Mouse (Mus musculus) embryonic facial prominence, embryonic 11.5 days (tissue): ENCODE results near the gene Crim1. TPM values are rescaled to one million over a fixed set of nuclear protein-coding genes. Genes with fewer than 3 reads are reported as not detected.

Experiments
- ATAC-seq: fragments of 200-750 bp; cut with Nextera tagmentation; replicated peaks from 2 replicates; pipeline ENCODE4 v1.8.0; 2017; ENCODE audit warnings: low read depth; ENCODE audit not compliant: insufficient number of reproducible peaks, low FRiP score, low TSS enrichment
- DNase-seq: peaks from one replicate; pipeline ENCODE4 v3.0.0-alpha.2; 2015; ENCODE audit warnings: low spot score
- H3K27ac ChIP-seq: fragments of 300-500 bp; sonication (generic); replicated peaks from 2 replicates; pipeline ENCODE4 v1.5.1; 2014; ENCODE audit warnings: mild to moderate bottlenecking, low read depth, low read length, control low read depth
- H3K27me3 ChIP-seq: fragments of 300-500 bp; sonication (generic); 2 replicates; pipeline ENCODE4 v1.6.1; 2014; ENCODE audit warnings: mild to moderate bottlenecking, low read length, moderate library complexity, mixed read lengths; ENCODE audit not compliant: control insufficient read depth, insufficient read depth
- H3K36me3 ChIP-seq: fragments of 300-500 bp; sonication (generic); replicated peaks from 2 replicates; pipeline ENCODE4 v1.6.1; 2014; ENCODE audit warnings: low read depth, mild to moderate bottlenecking, low read length, moderate library complexity, mixed read lengths; ENCODE audit not compliant: control insufficient read depth, insufficient read depth
- H3K4me1 ChIP-seq: fragments of 300-500 bp; sonication (generic); 2 replicates; pipeline ENCODE4 v1.6.1; 2014; ENCODE audit warnings: low read length, mixed read lengths; ENCODE audit not compliant: control insufficient read depth, insufficient read depth
- H3K4me2 ChIP-seq: fragments of 300-500 bp; sonication (generic); 2 replicates; pipeline ENCODE4 v1.6.1; 2014; ENCODE audit warnings: low read depth, mild to moderate bottlenecking, control low read depth, low read length, moderate library complexity
- H3K4me3 ChIP-seq: fragments of 300-500 bp; sonication (generic); 2 replicates; pipeline ENCODE4 v1.5.1; 2014; ENCODE audit warnings: low read depth, low read length, control low read depth
- H3K9ac ChIP-seq: fragments of 300-500 bp; sonication (generic); replicated peaks from 2 replicates; pipeline ENCODE4 v1.6.1; 2014; ENCODE audit warnings: mild to moderate bottlenecking, control low read depth, low read length
- H3K9me3 ChIP-seq: fragments of 300-500 bp; sonication (generic); replicated peaks from 2 replicates; pipeline ENCODE4 v1.6.1; 2016; ENCODE audit warnings: mild to moderate bottlenecking, low read length, inconsistent platforms, mixed read lengths; ENCODE audit not compliant: control insufficient read depth
- WGBS: fragments of 180-500 bp; shearing (Covaris S2); extraction: QIAGEN DNeasy Blood & Tissue Kit; methylation state at CpG from one replicate; pipeline ENCODE4 v1.1.7; 2014; 5-methylcytosine and 5-hydroxymethylcytosine counted together
- polyA plus RNA-seq: library from polyadenylated mRNA; unstranded; fragments of >200 nt; fragmentation: Nextera tagmentation; extraction: Ambion mirVana; gene quantifications from 2 replicates; pipeline ENCODE4 v1.2.1, GENCODE M21; 2014

The Crim1 gene
- polyA plus RNA-seq, 1 experiment from 2014 or later = 3.3 TPM

- WGBS = 89% methylated on average over 23 of the region's 23 CpGs
- H3K27me3 ChIP-seq = no peaks in the 10 kb centered on the region
- H3K4me3 ChIP-seq = no peak overlapping the region
- no peaks in the 10 kb centered on the region for H3K4me1 ChIP-seq
- DNase-seq (no peak), ATAC-seq (no peak)
- H3K36me3 ChIP-seq = no peaks in the 10 kb centered on the region
- H3K9me3 ChIP-seq = no peaks in the 10 kb centered on the region
- H3K4me2 ChIP-seq = no peak overlapping the region
- H3K9ac ChIP-seq = no peak overlapping the region
- no peak overlapping the region for H3K27ac ChIP-seq
Measured at GRCm38 (mm10) chr17:78364555-78365302, 164.7 kb downstream of the Crim1 start.

- Histone ChIP-seq H3K27me3 (no peaks in the 10 kb centered on the region), H3K4me2 (no peak overlapping the region), H3K36me3 (no peaks in the 10 kb centered on the region), H3K9me3 (no peaks in the 10 kb centered on the region), H3K9ac (no peak overlapping the region), H3K27ac (no peak overlapping the region), H3K4me1 (no peaks in the 10 kb centered on the region), H3K4me3 (no peak overlapping the region)
- WGBS = 78% methylated on average over 7 of the region's 7 CpGs
- ATAC-seq (no peak), DNase-seq (no peak)
Measured at GRCm38 (mm10) chr17:78366070-78366469, 166.0 kb downstream of the Crim1 start.

GRCm38 (mm10) chr17:78368481-78368880, 168.4 kb downstream of the Crim1 start:
- Histone ChIP-seq H3K9me3 (no peaks in the 10 kb centered on the region), H3K4me2 (no peak overlapping the region), H3K36me3 (no peaks in the 10 kb centered on the region), H3K9ac (no peak overlapping the region), H3K27ac (no peak overlapping the region), H3K27me3 (no peaks in the 10 kb centered on the region), H3K4me1 (no peaks in the 10 kb centered on the region), H3K4me3 (no peak overlapping the region)
- 77% methylated on average over 8 of the region's 8 CpGs for WGBS
- DNase-seq = no peak
- ATAC-seq = no peak

GRCm38 (mm10) chr17:78370445-78370844, 170.4 kb downstream of the Crim1 start:
- 89% methylated on average over 1 of the region's 1 CpGs for WGBS
- ATAC-seq = no peak
- Histone ChIP-seq H3K27me3 (no peaks in the 10 kb centered on the region), H3K4me2 (no peak overlapping the region), H3K9ac (no peak overlapping the region), H3K4me3 (no peak overlapping the region), H3K4me1 (no peaks in the 10 kb centered on the region), H3K27ac (no peak overlapping the region), H3K36me3 (no peaks in the 10 kb centered on the region), H3K9me3 (no peaks in the 10 kb centered on the region)
- no peak for DNase-seq

GRCm38 (mm10) chr17:78373174-78373573, 173.1 kb downstream of the Crim1 start:
- H3K27ac ChIP-seq = no peak overlapping the region
- no peaks in the 10 kb centered on the region for H3K4me1 ChIP-seq
- WGBS = 92% methylated on average over 6 of the region's 6 CpGs
- H3K4me3 ChIP-seq = no peak overlapping the region
- H3K9ac ChIP-seq = no peak overlapping the region
- ATAC-seq (no peak), DNase-seq (no peak)
- H3K4me2 ChIP-seq = no peak overlapping the region
- no peaks in the 10 kb centered on the region for H3K27me3 ChIP-seq
- H3K9me3 ChIP-seq = no peaks in the 10 kb centered on the region
- no peaks in the 10 kb centered on the region for H3K36me3 ChIP-seq

GRCm38 (mm10) chr17:78373849-78374248, 173.8 kb downstream of the Crim1 start:
- H3K4me2 ChIP-seq = no peak overlapping the region
- H3K36me3 ChIP-seq = no peaks in the 10 kb centered on the region
- H3K4me3 ChIP-seq = no peak overlapping the region
- H3K4me1 ChIP-seq = no peaks in the 10 kb centered on the region
- no peak for ATAC-seq
- H3K27ac ChIP-seq = no peak overlapping the region
- DNase-seq = no peak
- 88% methylated on average over 8 of the region's 8 CpGs for WGBS
- no peaks in the 10 kb centered on the region for H3K27me3 ChIP-seq
- H3K9me3 ChIP-seq = no peaks in the 10 kb centered on the region
- H3K9ac ChIP-seq = no peak overlapping the region

- ATAC-seq (no peak), DNase-seq (no peak)
- Histone ChIP-seq H3K36me3 (no peaks in the 10 kb centered on the region), H3K27me3 (no peaks in the 10 kb centered on the region), H3K9ac (no peak overlapping the region), H3K4me2 (no peak overlapping the region), H3K4me1 (no peaks in the 10 kb centered on the region), H3K27ac (no peak overlapping the region), H3K4me3 (no peak overlapping the region), H3K9me3 (no peaks in the 10 kb centered on the region)
- WGBS = 61% methylated on average over 10 of the region's 10 CpGs
Measured at GRCm38 (mm10) chr17:78374756-78375155, 174.7 kb downstream of the Crim1 start.

GRCm38 (mm10) chr17:78376587-78376986, 176.5 kb downstream of the Crim1 start:
- no peak for DNase-seq
- no peaks in the 10 kb centered on the region for H3K9me3 ChIP-seq
- 77% methylated on average over 8 of the region's 8 CpGs for WGBS

More at GRCm38 (mm10) chr17:78376587-78376986, 176.5 kb downstream of the Crim1 start:
- Histone ChIP-seq H3K27ac (no peak overlapping the region), H3K36me3 (no peaks in the 10 kb centered on the region), H3K4me1 (no peaks in the 10 kb centered on the region), H3K27me3 (no peaks in the 10 kb centered on the region), H3K4me2 (no peak overlapping the region), H3K4me3 (no peak overlapping the region), H3K9ac (no peak overlapping the region)
- no peak for ATAC-seq
